Mouse (Mus musculus) midbrain, embryonic 10.5 days (tissue): ENCODE data around the gene Rassf3. TPM values are rescaled to one million over a fixed set of nuclear protein-coding genes. Genes with fewer than 3 reads are reported as not detected.

Source experiments
- DNase-seq: peaks from one replicate; pipeline ENCODE4 v3.0.0-alpha.2; 2017; ENCODE audit warnings: low spot score
- H3K27ac ChIP-seq: fragments of 300-500 bp; sonication (generic); replicated peaks from 2 replicates; pipeline ENCODE4 v1.5.1; 2016; ENCODE audit warnings: mild to moderate bottlenecking
- H3K27me3 ChIP-seq: fragments of 300-500 bp; sonication (generic); 2 replicates; pipeline ENCODE4 v1.6.1; 2016; ENCODE audit warnings: low read depth, mild to moderate bottlenecking; ENCODE audit not compliant: poor library complexity, severe bottlenecking
- H3K36me3 ChIP-seq: fragments of 300-500 bp; sonication (generic); 2 replicates; pipeline ENCODE4 v1.6.1; 2016; ENCODE audit warnings: mild to moderate bottlenecking, moderate library complexity
- H3K4me1 ChIP-seq: fragments of 300-500 bp; sonication (generic); 2 replicates; pipeline ENCODE4 v1.6.1; 2016
- H3K4me3 ChIP-seq: fragments of 300-500 bp; sonication (generic); 2 replicates; pipeline ENCODE4 v1.5.1; 2016; ENCODE audit warnings: mild to moderate bottlenecking, moderate library complexity
- H3K9me3 ChIP-seq: fragments of 300-500 bp; sonication (generic); replicated peaks from 2 replicates; pipeline ENCODE4 v1.6.1; 2016; ENCODE audit warnings: mild to moderate bottlenecking
- WGBS: fragments of 180-500 bp; shearing (Covaris S2); methylation state at CpG from one replicate; pipeline ENCODE4 v1.1.7; 2016; 5-methylcytosine and 5-hydroxymethylcytosine counted together
- polyA plus RNA-seq: library from polyadenylated mRNA; unstranded; fragments of >200 nt; fragmentation: Nextera tagmentation; extraction: Ambion mirVana; gene quantifications from 2 replicates; pipeline ENCODE4 v1.2.1, GENCODE M21; 2016

Rassf3 gene
- polyA plus RNA-seq, 1 experiment from 2014 or later = 7.8 TPM

DNA sequence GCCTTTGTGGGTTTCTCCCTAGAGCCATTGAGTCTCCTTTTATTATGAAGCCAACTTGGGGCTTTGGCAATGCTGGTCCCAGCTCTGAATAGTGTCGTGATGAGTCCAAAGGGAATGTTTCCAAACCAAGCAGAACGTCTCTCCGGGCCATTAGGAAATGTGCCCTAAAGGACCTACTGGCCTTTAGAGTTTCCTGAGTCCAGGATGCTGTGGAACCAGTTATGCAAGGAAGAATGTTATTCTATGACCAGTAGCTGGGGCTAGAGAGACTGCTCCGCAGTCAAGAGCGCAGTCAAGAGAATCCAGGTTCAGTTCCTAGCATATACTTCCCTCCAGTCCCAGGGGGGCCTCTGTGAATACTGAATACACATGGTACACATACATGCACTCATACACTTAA is 23.9 kb upstream of the Rassf3 start:
- H3K27me3 ChIP-seq = no peaks in the 10 kb centered on the region; the same call in 1 of the 2 replicates
- H3K4me3 ChIP-seq = no peak overlapping the region
- peaks cover 14% of the 10 kb centered on the region for H3K4me1 ChIP-seq
- H3K9me3 ChIP-seq = no peaks in the 10 kb centered on the region
- 76% methylated on average over 5 of the region's 5 CpGs for WGBS
- H3K36me3 ChIP-seq = no peaks in the 10 kb centered on the region
- no peak for DNase-seq
- H3K27ac ChIP-seq = no peak overlapping the region

DNA sequence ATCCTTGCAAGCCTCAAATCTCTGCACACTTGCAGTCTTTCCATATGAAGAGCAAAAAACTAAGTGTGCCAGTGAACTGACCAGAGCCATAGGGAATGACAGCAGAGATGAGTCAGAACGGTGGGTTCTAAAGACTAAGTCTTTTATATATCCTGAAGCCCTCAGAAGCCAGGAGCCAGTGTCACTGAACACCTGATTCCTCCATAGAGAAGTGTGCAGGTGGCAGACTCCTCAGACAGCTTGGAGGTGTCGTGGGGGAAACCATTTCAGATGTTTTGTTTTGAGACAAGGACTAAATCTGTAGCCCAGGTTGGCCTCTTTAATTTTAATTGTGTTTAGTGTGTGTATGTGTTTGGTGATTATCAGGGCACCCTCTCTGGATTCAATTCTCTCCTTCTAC is 22.9 kb upstream of the Rassf3 start:
- DNase-seq = no peak
- H3K27ac ChIP-seq = no peak overlapping the region

DNA sequence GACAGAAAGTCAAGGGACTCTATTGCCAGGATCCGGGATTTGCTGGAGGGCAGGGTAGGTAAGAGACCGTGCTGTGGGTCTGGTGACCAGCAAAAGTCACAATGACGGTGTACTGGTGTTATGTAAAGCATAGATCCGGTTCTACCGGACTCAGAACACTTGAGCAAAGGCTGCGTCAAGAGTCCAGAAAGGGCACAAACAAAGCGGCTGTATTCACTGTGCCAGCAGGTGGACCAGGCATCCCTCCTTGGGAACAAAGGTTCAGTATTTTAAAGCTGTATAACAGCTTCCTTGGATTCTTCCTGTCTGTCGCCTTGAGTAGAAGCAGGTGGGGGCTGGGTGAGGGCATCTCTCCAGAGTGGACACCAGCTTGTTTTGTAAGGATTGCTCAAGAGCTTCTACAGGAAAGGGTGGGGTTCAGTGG is 22.3 kb upstream of the Rassf3 start:
- Histone ChIP-seq H3K27ac (no peak overlapping the region), H3K36me3 (no peaks in the 10 kb centered on the region), H3K4me3 (no peak overlapping the region), H3K9me3 (no peaks in the 10 kb centered on the region), H3K27me3 (no peaks in the 10 kb centered on the region; the same call in 1 of the 2 replicates), H3K4me1 (peaks cover 14% of the 10 kb centered on the region)
- no peak for DNase-seq
- 78% methylated on average over 8 of the region's 8 CpGs for WGBS

More for the DNA sequence above, 22.9 kb upstream of the Rassf3 start:
- Histone ChIP-seq H3K4me1 (peaks cover 14% of the 10 kb centered on the region), H3K27me3 (no peaks in the 10 kb centered on the region; the same call in 1 of the 2 replicates), H3K36me3 (no peaks in the 10 kb centered on the region), H3K4me3 (no peak overlapping the region), H3K9me3 (no peaks in the 10 kb centered on the region)
- 76% methylated on average over 2 of the region's 2 CpGs for WGBS

DNA sequence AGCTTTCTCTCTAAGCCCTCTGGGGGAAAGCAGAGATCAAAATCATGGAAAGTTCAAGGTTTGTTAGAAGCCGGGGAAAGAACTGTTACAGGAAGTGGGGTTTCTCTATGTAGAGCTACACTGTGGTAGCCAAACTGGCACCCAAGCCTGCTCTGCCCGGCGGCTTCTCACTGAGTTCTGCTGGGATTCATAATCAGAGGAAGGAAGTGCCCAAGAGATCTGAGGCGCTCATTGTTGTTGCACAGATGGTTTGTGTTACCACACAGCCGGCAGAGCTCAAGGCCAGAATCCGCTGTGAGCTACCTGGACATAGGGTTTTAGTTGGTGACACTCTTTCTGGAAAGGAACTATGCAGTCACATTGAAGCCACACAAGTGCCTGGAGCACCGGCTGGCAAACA is 21.8 kb upstream of the Rassf3 start:
- Histone ChIP-seq H3K4me3 (no peak overlapping the region), H3K9me3 (no peaks in the 10 kb centered on the region), H3K4me1 (peaks cover 14% of the 10 kb centered on the region), H3K27me3 (no peaks in the 10 kb centered on the region; the same call in 1 of the 2 replicates), H3K27ac (no peak overlapping the region), H3K36me3 (no peaks in the 10 kb centered on the region)
- 74% methylated on average over 7 of the region's 7 CpGs for WGBS
- no peak for DNase-seq

DNA sequence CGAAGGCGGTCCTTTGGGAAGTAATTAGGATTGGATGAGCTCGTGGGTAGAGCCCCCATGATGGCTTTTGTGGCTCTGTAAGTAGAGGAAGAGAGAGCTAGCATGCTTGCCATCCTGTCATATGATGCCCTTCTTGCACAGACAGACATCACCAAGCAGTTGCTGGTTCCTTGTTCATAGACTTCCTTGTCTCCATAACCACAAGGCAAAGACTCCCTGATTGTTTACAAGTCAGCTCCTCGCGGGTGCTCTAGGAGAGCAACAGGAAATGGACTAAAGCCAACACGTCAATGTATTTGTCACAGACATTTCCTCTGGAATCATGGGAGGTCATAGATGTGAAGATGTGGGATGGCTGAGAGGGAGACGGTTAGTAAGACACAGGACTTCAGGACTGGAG is 20.5 kb upstream of the Rassf3 start:
- WGBS = 85% methylated on average over 7 of the region's 7 CpGs
- no peaks in the 10 kb centered on the region for H3K9me3 ChIP-seq
- DNase-seq = no peak
- H3K4me1 ChIP-seq = peaks cover 14% of the 10 kb centered on the region
- H3K36me3 ChIP-seq = no peaks in the 10 kb centered on the region
- no peaks in the 10 kb centered on the region; the same call in 1 of the 2 replicates for H3K27me3 ChIP-seq
- no peak overlapping the region for H3K4me3 ChIP-seq
- no peak overlapping the region for H3K27ac ChIP-seq

DNA sequence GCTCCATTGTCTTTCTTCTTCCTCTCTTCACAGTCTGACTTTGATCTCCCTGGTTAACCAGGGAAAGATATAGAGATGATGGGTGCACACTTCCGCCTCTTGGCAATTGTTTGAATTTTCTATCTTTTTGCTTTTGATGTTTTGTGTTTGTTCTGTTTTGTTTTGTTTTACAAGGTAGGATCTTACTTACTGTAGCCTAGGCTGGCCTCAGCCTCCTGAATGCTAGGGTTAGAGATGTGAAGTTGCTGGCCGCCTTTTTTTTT is 17.9 kb upstream of the Rassf3 start:
- Histone ChIP-seq H3K9me3 (no peaks in the 10 kb centered on the region), H3K27me3 (no peaks in the 10 kb centered on the region; the same call in 1 of the 2 replicates), H3K27ac (no peak overlapping the region), H3K36me3 (no peaks in the 10 kb centered on the region), H3K4me1 (peaks cover 9% of the 10 kb centered on the region), H3K4me3 (no peak overlapping the region)
- DNase-seq = no peak
- WGBS = 76% methylated on average over 2 of the region's 2 CpGs

DNA sequence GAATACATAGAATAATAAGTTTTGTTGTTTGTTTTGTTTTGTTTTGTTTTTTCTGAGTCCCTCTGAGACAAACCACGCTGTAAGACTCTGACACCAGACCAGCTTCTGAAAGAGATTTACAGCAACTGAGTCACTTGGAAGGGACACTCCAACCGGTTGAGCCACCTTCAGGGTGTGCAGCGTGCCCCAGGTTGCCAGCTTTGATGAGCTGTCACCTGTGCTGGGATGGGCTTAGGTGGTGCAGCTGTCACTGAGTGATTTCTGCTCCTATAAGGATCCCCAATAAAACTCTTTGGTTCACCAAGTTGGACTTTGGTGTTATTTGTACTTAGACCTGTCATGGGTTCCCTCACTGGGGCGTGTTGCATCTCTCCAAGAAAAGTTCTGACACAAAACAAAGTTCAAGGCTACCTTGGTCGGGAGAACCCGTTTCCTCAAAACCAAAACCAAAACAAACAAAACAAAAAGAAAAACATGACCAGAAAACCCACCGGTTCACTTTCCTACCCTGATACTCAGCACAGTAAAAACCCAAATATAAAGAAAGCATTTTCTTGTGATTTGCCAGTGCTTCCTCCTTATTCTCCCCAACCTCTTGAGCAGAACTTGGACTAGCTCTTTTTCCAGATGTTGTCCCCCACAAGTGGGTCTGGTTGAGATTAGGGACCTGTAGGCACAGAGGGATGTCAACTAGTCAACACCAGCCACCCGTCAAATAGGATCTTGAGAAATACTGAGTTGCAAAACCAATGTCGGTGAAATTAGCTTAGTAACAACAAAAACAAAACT is 17.4 kb upstream of the Rassf3 start:
- Histone ChIP-seq H3K36me3 (no peaks in the 10 kb centered on the region), H3K4me1 (peaks cover 7% of the 10 kb centered on the region), H3K27me3 (no peaks in the 10 kb centered on the region; the same call in 1 of the 2 replicates), H3K9me3 (no peaks in the 10 kb centered on the region), H3K27ac (no peak overlapping the region), H3K4me3 (no peak overlapping the region)
- 79% methylated on average over 9 of the region's 9 CpGs for WGBS
- DNase-seq = no peak

DNA sequence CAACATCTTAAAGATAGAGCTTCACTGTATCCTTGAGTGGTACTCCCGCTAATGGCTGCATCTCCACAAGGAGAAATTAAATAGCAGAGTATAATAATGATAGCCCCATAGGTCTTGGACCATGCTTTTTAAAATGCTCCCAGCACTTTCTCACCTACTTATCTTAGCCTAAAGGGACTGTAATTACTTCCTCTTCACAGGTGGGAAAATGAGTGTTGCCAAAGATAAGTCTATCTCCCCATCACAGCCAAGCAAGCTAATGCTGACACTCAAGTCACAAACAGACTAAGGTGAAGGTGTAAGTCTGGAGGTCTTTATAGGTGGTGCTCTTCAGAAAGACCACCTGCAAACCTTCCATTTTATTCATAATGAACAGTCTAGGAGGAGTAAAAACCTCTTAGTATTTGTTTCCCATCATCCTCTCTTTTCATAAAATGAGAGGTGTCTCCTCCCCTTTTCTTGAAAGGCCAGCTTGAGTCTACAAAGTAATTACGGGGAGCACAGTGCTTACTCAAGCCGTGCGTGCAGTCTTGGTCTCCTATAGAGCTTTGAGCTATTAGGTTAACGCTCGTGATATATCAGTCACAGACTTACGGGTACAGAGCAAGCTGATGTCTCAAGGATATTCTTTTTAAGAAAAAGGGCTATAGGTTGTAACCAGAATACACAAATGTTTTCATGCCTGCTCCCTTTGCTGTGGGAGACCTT is 16.6 kb upstream of the Rassf3 start:
- WGBS = 91% methylated on average over 7 of the region's 7 CpGs
- H3K9me3 ChIP-seq = no peaks in the 10 kb centered on the region

DNA sequence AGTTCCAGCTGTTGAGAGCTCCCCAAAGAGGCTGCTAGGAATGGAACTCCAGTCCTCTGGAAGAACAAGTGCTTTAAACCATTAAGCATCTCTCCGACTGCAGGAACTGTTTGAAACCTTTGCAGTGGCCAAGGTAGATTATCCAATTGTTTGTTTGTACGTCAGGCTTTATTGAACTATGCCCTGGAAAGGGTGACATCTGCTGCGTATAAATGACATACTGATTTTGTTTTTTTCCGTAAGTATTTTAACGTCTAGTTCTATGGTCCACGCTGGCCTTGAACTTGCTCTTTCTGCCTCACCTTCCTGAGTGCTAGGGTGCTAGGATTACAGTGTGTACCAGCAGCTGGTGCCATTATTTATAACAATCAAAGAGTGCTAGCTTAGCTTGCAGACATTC is 13.8 kb upstream of the Rassf3 start:
- Histone ChIP-seq H3K27ac (no peak overlapping the region), H3K4me1 (peaks cover 4% of the 10 kb centered on the region; the same call in 1 of the 2 replicates), H3K9me3 (no peaks in the 10 kb centered on the region), H3K4me3 (no peak overlapping the region), H3K36me3 (no peaks in the 10 kb centered on the region), H3K27me3 (no peaks in the 10 kb centered on the region)
- DNase-seq = no peak
- WGBS = 92% methylated on average over 6 of the region's 6 CpGs

More for the DNA sequence above, 16.6 kb upstream of the Rassf3 start:
- Histone ChIP-seq H3K36me3 (no peaks in the 10 kb centered on the region), H3K27me3 (no peaks in the 10 kb centered on the region; the same call in 1 of the 2 replicates), H3K4me1 (peaks cover 4% of the 10 kb centered on the region; the same call in 1 of the 2 replicates), H3K4me3 (no peak overlapping the region), H3K27ac (no peak overlapping the region)
- no peak for DNase-seq

DNA sequence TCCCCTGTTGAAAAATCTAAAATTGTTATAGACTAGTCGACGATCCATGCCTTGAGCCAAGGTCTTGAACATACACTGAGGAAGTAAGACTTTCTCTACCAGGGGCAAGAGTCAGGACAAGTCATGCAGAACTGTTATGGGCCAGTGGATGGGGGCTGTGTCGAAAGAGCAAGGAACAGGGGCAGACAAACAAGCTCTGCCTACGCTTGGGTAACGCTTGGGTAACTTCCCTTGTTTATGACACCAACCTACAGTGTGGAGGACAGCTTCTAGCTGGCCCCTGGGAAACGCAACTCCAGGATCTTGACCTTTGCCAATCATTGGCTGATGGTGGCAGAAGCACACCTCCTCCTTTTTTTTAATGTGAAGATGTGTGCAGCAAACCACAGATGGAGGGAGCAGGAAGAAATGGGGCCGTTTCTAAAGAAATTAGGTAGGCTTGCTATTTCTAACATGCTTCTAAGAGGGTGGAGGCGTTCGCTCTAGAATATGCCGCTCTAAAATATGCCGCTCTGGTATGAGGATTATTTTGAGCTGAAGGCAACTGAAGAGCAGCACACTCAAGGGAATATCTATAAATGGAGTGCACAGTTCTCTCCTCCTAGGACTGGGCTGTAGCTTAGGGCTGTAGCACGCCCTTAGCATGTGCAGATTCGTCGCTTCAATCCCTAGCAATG is 12.6 kb upstream of the Rassf3 start:
- no peak for DNase-seq
- no peaks in the 10 kb centered on the region for H3K9me3 ChIP-seq
- no peak overlapping the region for H3K27ac ChIP-seq
- no peaks in the 10 kb centered on the region for H3K36me3 ChIP-seq
- WGBS = 87% methylated on average over 14 of the region's 14 CpGs
- H3K4me1 ChIP-seq = no peaks in the 10 kb centered on the region
- H3K4me3 ChIP-seq = no peak overlapping the region
- no peaks in the 10 kb centered on the region for H3K27me3 ChIP-seq

DNA sequence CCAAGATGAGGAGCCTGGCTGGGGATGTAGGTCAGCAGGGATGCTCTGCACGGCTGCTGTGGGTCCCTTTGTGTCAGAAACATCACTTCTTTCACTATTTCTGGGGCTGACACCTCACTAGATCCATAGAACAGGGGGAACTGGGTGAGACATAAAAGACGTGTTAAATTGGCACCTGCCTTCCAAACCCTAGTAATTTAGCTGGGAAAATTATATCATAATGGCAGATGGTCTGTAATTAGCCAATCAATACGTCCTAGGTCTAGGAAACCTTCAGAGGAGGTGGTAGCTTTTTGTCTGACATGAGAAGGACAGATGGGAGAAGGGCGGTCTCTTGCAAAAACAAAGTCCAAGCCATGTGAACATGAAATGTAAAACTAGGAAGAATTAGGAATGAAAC is 11.6 kb upstream of the Rassf3 start:
- H3K27ac ChIP-seq = no peak overlapping the region
- no peaks in the 10 kb centered on the region for H3K27me3 ChIP-seq
- no peaks in the 10 kb centered on the region for H3K36me3 ChIP-seq
- H3K4me3 ChIP-seq = no peak overlapping the region
- 82% methylated on average over 4 of the region's 4 CpGs for WGBS
- H3K9me3 ChIP-seq = no peaks in the 10 kb centered on the region
- H3K4me1 ChIP-seq = no peaks in the 10 kb centered on the region
- DNase-seq = no peak

DNA sequence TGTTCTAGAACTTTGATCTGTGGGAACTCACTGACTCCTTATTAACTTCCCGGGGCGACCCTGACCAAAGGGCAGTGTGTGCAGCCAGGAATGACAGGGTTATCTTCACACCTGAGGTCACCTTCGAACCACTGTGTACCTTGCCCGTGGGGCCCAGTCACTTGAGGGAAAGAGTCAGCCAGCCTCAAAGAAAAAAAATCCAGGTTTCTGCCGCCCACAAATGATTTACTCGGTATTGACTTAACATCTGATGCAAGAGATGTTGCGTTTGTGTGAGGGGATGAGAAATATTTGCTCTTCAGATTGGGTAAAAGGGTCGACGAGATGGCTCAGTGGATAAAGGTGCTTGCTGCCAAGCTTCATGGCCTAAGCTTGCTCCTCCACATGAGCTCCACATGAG is 10.2 kb upstream of the Rassf3 start:
- H3K4me1 ChIP-seq = no peaks in the 10 kb centered on the region
- no peaks in the 10 kb centered on the region for H3K27me3 ChIP-seq
- H3K4me3 ChIP-seq = no peak overlapping the region
- no peaks in the 10 kb centered on the region for H3K36me3 ChIP-seq
- H3K27ac ChIP-seq = no peak overlapping the region
- WGBS = 92% methylated on average over 9 of the region's 9 CpGs
- no peaks in the 10 kb centered on the region for H3K9me3 ChIP-seq
- DNase-seq = no peak

DNA sequence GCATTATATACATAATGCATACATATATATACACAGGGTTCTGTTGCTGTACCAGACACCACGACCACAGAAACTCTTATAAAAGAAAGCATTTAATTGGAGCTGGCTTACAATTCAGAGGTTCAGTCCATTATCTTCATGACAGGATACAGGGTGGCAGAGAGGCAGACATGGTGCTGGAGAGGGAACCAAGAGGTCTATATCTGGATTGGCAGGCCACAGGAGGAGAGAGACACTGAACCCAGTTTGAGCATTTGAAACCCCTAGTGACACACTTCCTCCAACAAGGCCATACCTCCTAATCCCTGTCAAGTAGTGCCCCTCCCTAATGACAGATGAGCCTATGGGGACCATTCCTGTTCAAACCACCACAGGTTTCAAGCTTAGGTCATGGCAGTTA is 7.2 kb upstream of the Rassf3 start:
- no peaks in the 10 kb centered on the region for H3K36me3 ChIP-seq
- H3K27me3 ChIP-seq = no peaks in the 10 kb centered on the region
- H3K4me3 ChIP-seq = no peak overlapping the region
- no peak overlapping the region for H3K27ac ChIP-seq
- H3K4me1 ChIP-seq = no peaks in the 10 kb centered on the region
- DNase-seq = no peak
- no peaks in the 10 kb centered on the region for H3K9me3 ChIP-seq
- WGBS = 70% methylated on average over 1 of the region's 1 CpGs
